Mouse (Mus musculus) hindbrain, embryonic 13.5 days (tissue): Measurements from ENCODE around the gene Prrxl1. TPM values are rescaled to one million over a fixed set of nuclear protein-coding genes. Genes with fewer than 3 reads are reported as not detected.

Experiments
- ATAC-seq: fragments of 200-750 bp; cut with Nextera tagmentation; 2 replicates; pipeline ENCODE4 v1.8.0; 2017; ENCODE audit warnings: moderate TSS enrichment; ENCODE audit not compliant: low FRiP score
- H3K27ac ChIP-seq: fragments of 300-500 bp; sonication (generic); 2 replicates; pipeline ENCODE4 v1.5.1; 2015; ENCODE audit warnings: inconsistent platforms, mild to moderate bottlenecking, moderate library complexity
- H3K27me3 ChIP-seq: fragments of 300-500 bp; sonication (generic); 2 replicates; pipeline ENCODE4 v1.6.1; 2015; ENCODE audit warnings: mild to moderate bottlenecking, inconsistent platforms
- H3K36me3 ChIP-seq: fragments of 300-500 bp; sonication (generic); 2 replicates; pipeline ENCODE4 v1.6.1; 2015; ENCODE audit warnings: mild to moderate bottlenecking, inconsistent platforms
- H3K4me1 ChIP-seq: fragments of 300-500 bp; sonication (generic); replicated peaks from 2 replicates; pipeline ENCODE4 v1.6.1; 2015; ENCODE audit warnings: inconsistent platforms
- H3K4me2 ChIP-seq: fragments of 300-500 bp; sonication (generic); 2 replicates; pipeline ENCODE4 v1.6.1; 2015; ENCODE audit warnings: inconsistent platforms, mild to moderate bottlenecking, moderate library complexity
- H3K4me3 ChIP-seq: fragments of 300-500 bp; sonication (generic); 2 replicates; pipeline ENCODE4 v1.5.1; 2015; ENCODE audit warnings: mild to moderate bottlenecking, inconsistent platforms
- H3K9ac ChIP-seq: fragments of 300-500 bp; sonication (generic); 2 replicates; pipeline ENCODE4 v1.6.1; 2015; ENCODE audit warnings: mild to moderate bottlenecking, inconsistent platforms
- H3K9me3 ChIP-seq: fragments of 300-500 bp; sonication (generic); 2 replicates; pipeline ENCODE4 v1.6.1; 2016; ENCODE audit warnings: inconsistent platforms
- WGBS: fragments of 180-500 bp; shearing (Covaris S2); methylation state at CpG from one replicate; pipeline ENCODE4 v1.1.7; 2015; 5-methylcytosine and 5-hydroxymethylcytosine counted together
- polyA plus RNA-seq: library from polyadenylated mRNA; unstranded; fragments of >200 nt; fragmentation: Nextera tagmentation; extraction: Ambion mirVana; gene quantifications from 2 replicates; pipeline ENCODE4 v1.2.1, GENCODE M21; 2015

Gene Prrxl1
- polyA plus RNA-seq, 1 experiment from 2014 or later, result 42.4 TPM

GRCm38 (mm10) chr14:32632908-32633600 lies 33.8 kb downstream of the Prrxl1 start:
- H3K36me3 ChIP-seq, result no peaks in the 10 kb centered on the region
- 88% methylated on average over 6 of the region's 6 CpGs for WGBS
- no peak overlapping the region for H3K9ac ChIP-seq
- H3K4me2 ChIP-seq, result no peak overlapping the region
- peaks cover 13% of the 10 kb centered on the region for H3K4me1 ChIP-seq
- no peaks in the 10 kb centered on the region for H3K9me3 ChIP-seq
- H3K4me3 ChIP-seq, result no peak overlapping the region
- no peak for ATAC-seq
- no peak overlapping the region for H3K27ac ChIP-seq
- H3K27me3 ChIP-seq, result no peaks in the 10 kb centered on the region

GRCm38 (mm10) chr14:32634015-32634682 lies 34.9 kb downstream of the Prrxl1 start:
- Histone ChIP-seq H3K4me3 (no peak overlapping the region), H3K4me1 (peaks cover 13% of the 10 kb centered on the region), H3K36me3 (no peaks in the 10 kb centered on the region), H3K27ac (no peak overlapping the region), H3K9me3 (no peaks in the 10 kb centered on the region), H3K4me2 (no peak overlapping the region), H3K27me3 (no peaks in the 10 kb centered on the region), H3K9ac (no peak overlapping the region)
- 30% methylated on average over 11 of the region's 11 CpGs for WGBS
- peak; percentile 54; the same call in 1 of the 2 replicates for ATAC-seq

GRCm38 (mm10) chr14:32638485-32638884 lies 39.3 kb downstream of the Prrxl1 start:
- H3K4me3 ChIP-seq, result no peak overlapping the region
- ATAC-seq, result no peak
- WGBS, result 89% methylated on average over 2 of the region's 2 CpGs
- H3K4me1 ChIP-seq, result peaks cover 13% of the 10 kb centered on the region
- H3K27me3 ChIP-seq, result no peaks in the 10 kb centered on the region
- no peak overlapping the region for H3K27ac ChIP-seq
- no peaks in the 10 kb centered on the region for H3K36me3 ChIP-seq
- no peak overlapping the region for H3K4me2 ChIP-seq
- H3K9me3 ChIP-seq, result no peaks in the 10 kb centered on the region
- H3K9ac ChIP-seq, result no peak overlapping the region

- no peak overlapping the region for H3K4me2 ChIP-seq
- WGBS, result 86% methylated on average over 9 of the region's 9 CpGs
Observed at GRCm38 (mm10) chr14:32659781-32660180, 60.6 kb downstream of the Prrxl1 start.

GRCm38 (mm10) chr14:32663099-32663498 lies 63.9 kb downstream of the Prrxl1 start:
- Histone ChIP-seq H3K4me1 (no peaks in the 10 kb centered on the region), H3K36me3 (no peaks in the 10 kb centered on the region), H3K4me3 (no peak overlapping the region), H3K27me3 (peaks cover 15% of the 10 kb centered on the region), H3K4me2 (no peak overlapping the region), H3K27ac (no peak overlapping the region), H3K9me3 (no peaks in the 10 kb centered on the region), H3K9ac (no peak overlapping the region)
- ATAC-seq, result no peak
- WGBS, result 85% methylated on average over 6 of the region's 6 CpGs

More at GRCm38 (mm10) chr14:32659781-32660180, 60.6 kb downstream of the Prrxl1 start:
- Histone ChIP-seq H3K27me3 (peaks cover 15% of the 10 kb centered on the region), H3K9me3 (no peaks in the 10 kb centered on the region), H3K4me1 (no peaks in the 10 kb centered on the region), H3K4me3 (no peak overlapping the region), H3K9ac (no peak overlapping the region), H3K36me3 (no peaks in the 10 kb centered on the region), H3K27ac (no peak overlapping the region)
- ATAC-seq, result no peak

GRCm38 (mm10) chr14:32673178-32673577 lies 74.0 kb downstream of the Prrxl1 start:
- H3K4me1 ChIP-seq, result peaks cover 2% of the 10 kb centered on the region; the same call in 1 of the 2 replicates
- H3K9ac ChIP-seq, result no peak overlapping the region
- no peak for ATAC-seq
- no peak overlapping the region for H3K4me3 ChIP-seq
- H3K27me3 ChIP-seq, result 0 out of 2 replicates have a peak, but pooled peaks cover 3% of the 10 kb centered on the region
- 55% methylated on average over 3 of the region's 3 CpGs for WGBS
- no peak overlapping the region for H3K27ac ChIP-seq
- no peaks in the 10 kb centered on the region for H3K9me3 ChIP-seq
- H3K4me2 ChIP-seq, result no peak overlapping the region
- H3K36me3 ChIP-seq, result no peaks in the 10 kb centered on the region

- ATAC-seq, result no peak
- H3K36me3 ChIP-seq, result no peaks in the 10 kb centered on the region
- H3K9ac ChIP-seq, result no peak overlapping the region
- H3K9me3 ChIP-seq, result no peaks in the 10 kb centered on the region
- H3K27me3 ChIP-seq, result peaks cover 3% of the 10 kb centered on the region; the same call in 1 of the 2 replicates
- WGBS, result 73% methylated on average over 3 of the region's 3 CpGs
- no peak overlapping the region for H3K4me2 ChIP-seq
- no peak overlapping the region for H3K27ac ChIP-seq
- H3K4me3 ChIP-seq, result no peak overlapping the region
- peaks cover 10% of the 10 kb centered on the region for H3K4me1 ChIP-seq
Observed at GRCm38 (mm10) chr14:32678565-32678964, 79.4 kb downstream of the Prrxl1 start.

- H3K27ac ChIP-seq, result no peak overlapping the region
- H3K27me3 ChIP-seq, result peaks cover 3% of the 10 kb centered on the region; the same call in 1 of the 2 replicates
- peaks cover 25% of the 10 kb centered on the region for H3K4me1 ChIP-seq
- H3K36me3 ChIP-seq, result no peaks in the 10 kb centered on the region
- H3K9me3 ChIP-seq, result no peaks in the 10 kb centered on the region
- no peak overlapping the region for H3K9ac ChIP-seq
- no peak overlapping the region for H3K4me3 ChIP-seq
- no peak for ATAC-seq
- WGBS, result 54% methylated on average over 3 of the region's 3 CpGs
- no peak overlapping the region for H3K4me2 ChIP-seq
Observed at GRCm38 (mm10) chr14:32681603-32682002, 82.4 kb downstream of the Prrxl1 start.

GRCm38 (mm10) chr14:32682536-32682935 lies 83.3 kb downstream of the Prrxl1 start:
- Histone ChIP-seq H3K36me3 (no peaks in the 10 kb centered on the region), H3K4me1 (peaks cover 25% of the 10 kb centered on the region), H3K4me2 (no peak overlapping the region), H3K4me3 (no peak overlapping the region), H3K27me3 (peaks cover 3% of the 10 kb centered on the region; the same call in 1 of the 2 replicates), H3K9me3 (no peaks in the 10 kb centered on the region), H3K9ac (no peak overlapping the region), H3K27ac (no peak overlapping the region)
- no peak for ATAC-seq
- WGBS, result 92% methylated on average over 12 of the region's 12 CpGs

GRCm38 (mm10) chr14:32683251-32683838 lies 84.1 kb downstream of the Prrxl1 start:
- no peak overlapping the region for H3K9ac ChIP-seq
- H3K4me3 ChIP-seq, result no peak overlapping the region
- no peak overlapping the region for H3K4me2 ChIP-seq
- H3K4me1 ChIP-seq, result peaks cover 23% of the 10 kb centered on the region
- H3K27ac ChIP-seq, result no peak overlapping the region
- 62% methylated on average over 19 of the region's 19 CpGs for WGBS
- ATAC-seq, result no peak
- no peaks in the 10 kb centered on the region for H3K9me3 ChIP-seq
- peaks cover 3% of the 10 kb centered on the region; the same call in 1 of the 2 replicates for H3K27me3 ChIP-seq
- no peaks in the 10 kb centered on the region for H3K36me3 ChIP-seq

GRCm38 (mm10) chr14:32683982-32684734 lies 85.0 kb downstream of the Prrxl1 start:
- Histone ChIP-seq H3K36me3 (no peaks in the 10 kb centered on the region), H3K9ac (no peak overlapping the region), H3K9me3 (no peaks in the 10 kb centered on the region), H3K4me2 (peak overlapping the region; percentile 34; the same call in 1 of the 2 replicates), H3K4me1 (peaks cover 23% of the 10 kb centered on the region), H3K4me3 (no peak overlapping the region), H3K27ac (no peak overlapping the region), H3K27me3 (peaks cover 3% of the 10 kb centered on the region; the same call in 1 of the 2 replicates)
- 38% methylated on average over 19 of the region's 19 CpGs for WGBS
- ATAC-seq, result no peak

GRCm38 (mm10) chr14:32684735-32685105 lies 85.5 kb downstream of the Prrxl1 start:
- H3K4me3 ChIP-seq, result no peak overlapping the region
- peaks cover 23% of the 10 kb centered on the region for H3K4me1 ChIP-seq
- no peaks in the 10 kb centered on the region for H3K9me3 ChIP-seq
- no peak overlapping the region for H3K27ac ChIP-seq
- no peak for ATAC-seq
- peaks cover 3% of the 10 kb centered on the region; the same call in 1 of the 2 replicates for H3K27me3 ChIP-seq
- WGBS, result 77% methylated on average over 19 of the region's 19 CpGs
- H3K36me3 ChIP-seq, result no peaks in the 10 kb centered on the region
- no peak overlapping the region for H3K4me2 ChIP-seq
- H3K9ac ChIP-seq, result no peak overlapping the region
